23 mouse cellular contexts compared by ENCODE assay signal in the genomic region with DNA sequence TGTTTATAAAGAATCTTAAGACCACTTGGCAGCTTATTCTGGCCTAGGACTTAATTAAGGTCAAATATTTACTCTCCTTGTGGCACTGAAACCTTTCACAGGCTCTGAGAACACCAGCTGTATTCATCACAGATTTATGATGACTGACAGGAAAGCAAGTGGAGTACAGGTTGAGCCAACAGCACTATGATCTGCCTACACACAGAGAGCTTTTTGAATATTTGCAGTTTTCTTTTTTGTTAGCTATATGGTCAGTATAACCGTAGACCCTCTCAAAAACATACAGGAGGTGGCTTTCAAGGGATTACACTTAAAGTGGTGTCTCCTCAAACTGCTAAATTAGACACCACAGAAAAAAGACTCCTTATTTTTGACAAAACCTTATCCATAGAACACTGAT.
"Had no signal": no experiment of that assay in that cellular context is flagged by ENCODE, and none has a peak within 500 bp of the region (broad histone marks: within the 10 kb centered on the region; RNA-seq: fewer than 3 reads in every experiment).

No protein-coding gene starts in this region.

- H3K9me3 ChIP-seq: heart, embryonic 10.5 days; heart, embryonic 12.5 days; hindbrain, embryonic 10.5 days; hindbrain, embryonic 12.5 days; liver, embryonic 12.5 days had no signal

- H3K4me2 ChIP-seq: heart, embryonic 12.5 days; hindbrain, embryonic 12.5 days; hindbrain, embryonic 14.5 days; liver, embryonic 12.5 days had no signal

- H3K36me3 ChIP-seq: heart, embryonic 10.5 days; heart, embryonic 12.5 days; hindbrain, embryonic 10.5 days; hindbrain, embryonic 12.5 days; liver, embryonic 12.5 days had no signal

- DNase-seq: gastrocnemius, adult 2 months; gastrocnemius, postnatal 10 days; gastrocnemius, postnatal 25 days; heart, adult 18-20 months; heart, postnatal 10 days; heart, postnatal 4 days; kidney, adult 18-20 months; kidney, adult 8-10 months; kidney, postnatal 10 days; kidney, postnatal 25 days; kidney, postnatal 4 days had no signal

- ATAC-seq: hindbrain, embryonic 16.5 days; inflammation-experienced regulatory T-cells, adult 6 months; intestine, embryonic 16.5 days; liver, embryonic 12.5 days had no signal

- H3K27me3 ChIP-seq: heart, embryonic 12.5 days; hindbrain, embryonic 12.5 days; liver, embryonic 12.5 days had no signal

- H3K9ac ChIP-seq: heart, embryonic 12.5 days; hindbrain, embryonic 12.5 days; hindbrain, embryonic 14.5 days; liver, embryonic 12.5 days; liver, embryonic 14.5 days had no signal

- H3K27ac ChIP-seq: gastrocnemius, adult 2 months; heart, embryonic 10.5 days; hindbrain, embryonic 10.5 days; hindbrain, embryonic 12.5 days; hindbrain, embryonic 14.5 days; layer of hippocampus, adult 2 months; left cerebral cortex, adult 2 months; liver, embryonic 12.5 days; liver, embryonic 14.5 days had no signal

- H3K4me3 ChIP-seq: gastrocnemius, adult 2 months; heart, embryonic 10.5 days; heart, embryonic 12.5 days; hindbrain, embryonic 10.5 days; hindbrain, embryonic 12.5 days; layer of hippocampus, adult 2 months; left cerebral cortex, adult 2 months; liver, embryonic 12.5 days had no signal

- H3K4me1 ChIP-seq: heart, embryonic 10.5 days; heart, embryonic 12.5 days; hindbrain, embryonic 10.5 days; hindbrain, embryonic 12.5 days; liver, embryonic 12.5 days had no signal
